Mouse (Mus musculus): ENCODE results near the gene Ccdc12.
"Not testable (repeated sequence)": the region's sequence is repeated elsewhere in the genome, so short reads cannot be mapped to it uniquely, and the experiment has no call there.

The Ccdc12 gene

DNA sequence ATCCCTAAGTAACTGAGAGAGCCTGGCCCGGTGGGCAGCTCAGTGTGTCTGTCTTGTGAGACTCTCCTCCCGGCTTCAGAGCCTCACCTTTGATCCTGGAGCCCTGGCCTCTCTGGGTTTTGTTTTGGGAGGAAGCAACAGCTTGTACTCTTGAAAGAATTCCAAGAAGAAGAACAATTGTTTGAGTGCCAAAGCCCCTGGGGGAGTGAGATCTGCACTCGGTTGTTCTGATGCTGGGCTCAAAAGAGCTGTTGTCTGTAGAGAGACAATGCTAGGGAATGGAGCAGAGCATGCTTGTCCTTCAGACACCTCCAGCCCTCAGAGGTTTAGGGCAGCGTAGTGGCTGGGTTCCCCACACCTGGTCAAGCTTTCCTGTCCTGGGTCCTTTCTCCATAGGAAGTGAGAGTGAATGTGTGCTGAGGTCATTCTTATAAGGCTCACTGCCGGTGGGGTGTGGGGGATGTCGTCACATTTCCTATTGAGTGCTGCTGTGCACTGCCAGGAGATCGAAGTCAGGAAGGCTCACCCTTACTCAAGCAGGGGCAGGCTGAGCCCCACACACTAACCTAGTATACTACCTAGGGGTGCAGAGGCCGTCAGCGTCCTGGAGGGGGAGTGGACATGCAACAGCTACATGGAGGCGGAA, 16.9 kb downstream of the Ccdc12 start:
- in situ Hi-C loops (cut with MboI): no loop called here

DNA sequence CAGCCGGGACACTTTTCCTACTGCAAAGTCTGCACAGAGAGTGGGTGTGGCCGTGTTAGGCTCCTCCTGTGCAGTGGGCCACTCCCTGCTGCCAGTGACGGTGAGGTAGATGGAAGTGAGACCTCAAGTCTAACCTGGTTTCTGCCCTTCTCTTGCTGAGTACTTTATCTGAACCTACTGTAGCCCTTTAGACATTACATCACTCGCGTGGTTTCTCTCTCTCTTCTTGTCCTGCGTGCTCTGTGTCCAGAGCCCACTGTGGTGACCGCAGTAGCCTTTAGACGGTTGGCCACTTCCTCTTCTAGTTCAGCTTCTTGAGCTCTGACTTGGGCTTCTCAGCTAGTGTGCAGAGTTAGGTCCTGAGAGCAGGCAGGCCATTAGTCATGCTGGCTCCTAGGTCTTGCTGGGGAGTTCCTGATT, 20.2 kb downstream of the Ccdc12 start:
- in situ Hi-C loops (cut with MboI): no loop called here

DNA sequence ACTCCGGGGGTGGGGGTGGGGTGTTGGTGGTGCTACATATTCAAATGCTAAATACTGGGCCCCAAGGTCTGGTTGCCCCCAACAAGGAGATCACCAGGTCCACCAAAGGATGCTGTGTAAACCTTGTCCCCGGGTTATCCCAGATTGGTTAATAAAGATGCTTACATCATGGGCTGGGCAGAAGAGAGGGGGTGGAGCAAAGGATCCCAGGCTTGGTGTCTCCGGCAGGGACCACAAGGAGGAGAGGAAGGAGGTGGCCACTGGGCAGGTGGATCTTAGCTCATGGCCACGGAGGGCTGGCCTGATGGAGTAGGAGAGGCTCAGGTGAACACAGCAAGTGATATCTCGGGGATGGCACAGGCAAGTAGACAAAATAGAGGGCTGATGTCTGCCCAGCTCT, 22.6 kb downstream of the Ccdc12 start:
- in situ Hi-C loops (cut with MboI): no loop called here

DNA sequence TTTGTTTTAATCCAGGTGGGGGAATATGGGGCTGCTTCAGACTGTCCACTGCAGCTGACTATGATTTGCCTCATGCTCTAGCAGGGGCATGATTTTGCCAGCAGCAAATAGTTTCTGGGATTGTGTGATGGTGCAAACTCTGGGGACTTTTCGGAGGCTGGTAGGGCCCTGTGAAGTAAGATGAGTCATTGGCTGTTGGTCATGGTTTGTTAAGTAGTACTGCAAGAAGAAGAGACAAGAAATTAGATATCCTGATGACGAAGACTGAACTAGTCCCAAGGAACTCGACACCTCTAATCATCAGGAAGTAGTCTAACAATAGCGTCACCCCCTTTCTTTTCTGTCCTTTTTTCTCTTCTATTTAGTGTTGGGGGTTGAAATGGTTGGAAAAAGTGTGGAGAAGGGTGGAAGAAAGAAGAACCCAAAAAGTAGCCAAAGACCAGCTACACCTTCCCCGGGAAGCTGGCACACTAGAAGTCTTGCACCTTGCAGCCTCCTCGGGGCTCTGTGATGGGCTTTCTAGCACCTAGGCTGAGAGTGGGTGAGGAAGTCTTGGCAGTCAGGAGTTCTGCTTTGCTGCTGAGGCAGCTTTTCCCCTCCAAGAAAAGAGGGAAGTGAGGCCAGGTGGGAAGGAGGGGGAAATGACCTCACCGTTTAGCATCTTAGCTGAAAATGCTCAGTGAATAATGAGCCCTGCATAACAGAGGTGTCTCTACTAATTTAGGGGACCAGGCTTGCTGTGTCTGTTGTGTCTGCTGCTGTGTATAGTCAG, 24.6 kb downstream of the Ccdc12 start:
- in situ Hi-C loops (cut with MboI): no loop called here

DNA sequence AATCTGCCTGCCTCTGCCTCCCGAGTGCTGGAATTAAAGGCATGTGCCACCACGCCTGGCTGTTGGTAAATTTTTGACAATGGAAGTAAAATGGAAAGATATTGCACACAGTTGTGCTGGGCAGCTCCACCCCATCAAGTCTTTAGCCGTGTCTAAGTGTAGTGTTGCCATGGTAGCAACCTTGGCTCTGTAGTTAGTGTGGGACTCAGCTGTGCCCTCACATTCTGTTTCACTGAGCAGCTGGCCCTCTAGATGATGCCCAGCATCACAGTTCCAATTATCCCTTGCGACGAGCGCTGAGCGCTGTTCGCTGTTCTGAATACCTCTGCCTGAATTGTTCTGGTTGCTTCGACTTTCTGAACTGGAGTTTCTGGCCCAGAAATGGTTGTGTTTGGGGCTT, 25.5 kb downstream of the Ccdc12 start:
- in situ Hi-C loops (cut with MboI): no loop called here

DNA sequence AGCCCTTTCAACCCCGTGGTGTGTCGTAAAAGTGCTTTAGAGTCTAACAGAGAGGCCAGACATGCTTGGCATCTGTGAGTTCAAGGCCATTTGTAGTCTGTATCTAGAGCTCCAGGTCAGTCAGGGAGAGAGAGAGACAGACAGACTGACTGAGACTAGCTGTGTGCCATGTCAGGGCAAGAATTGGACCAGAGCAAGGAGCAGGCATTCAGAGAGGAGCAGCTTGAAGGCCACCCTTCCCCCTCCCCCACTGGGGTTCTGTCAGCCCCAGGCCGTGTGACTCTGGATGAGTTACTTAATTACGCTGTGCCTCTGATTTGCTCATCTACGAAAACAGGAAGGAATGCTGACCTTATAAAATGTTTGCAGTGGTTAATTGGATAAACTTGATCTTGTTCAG, 26.0 kb downstream of the Ccdc12 start:
- in situ Hi-C loops (cut with MboI): no loop called here

DNA sequence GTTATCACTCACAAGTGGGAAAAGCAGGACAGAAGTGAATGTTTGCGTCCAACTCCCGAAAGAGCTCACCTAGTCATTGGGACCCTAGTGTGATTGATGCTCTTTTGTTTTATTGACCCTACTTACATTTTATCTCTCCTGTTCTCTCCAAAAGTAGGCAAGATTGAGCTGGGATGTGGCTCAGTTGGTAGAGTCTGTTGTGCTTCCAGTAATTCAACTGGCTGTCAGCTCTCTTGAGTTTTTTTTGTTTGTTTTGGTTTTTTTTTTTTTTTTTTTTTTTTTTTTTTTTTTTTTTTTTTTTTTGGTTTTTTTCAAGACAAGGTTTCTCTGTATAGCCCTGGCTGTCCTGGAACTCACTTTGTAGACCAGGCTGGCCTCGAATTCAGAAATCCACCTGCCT, 26.4 kb downstream of the Ccdc12 start:
- in situ Hi-C loops (cut with MboI): not testable (repeated sequence)

- in situ Hi-C loops (cut with MboI): no loop called here
Measured at GRCm38 (mm10) chr9:110683574-110684099, 27.3 kb downstream of the Ccdc12 start.

- in situ Hi-C loops (cut with MboI): no loop called here
Measured at GRCm38 (mm10) chr9:110684100-110684831, 28.0 kb downstream of the Ccdc12 start.

- in situ Hi-C loops (cut with MboI): no loop called here
Measured at GRCm38 (mm10) chr9:110685187-110685586, 28.9 kb downstream of the Ccdc12 start.

- in situ Hi-C loops (cut with MboI): no loop called here
Measured at GRCm38 (mm10) chr9:110685591-110685990, 29.3 kb downstream of the Ccdc12 start.

- in situ Hi-C loops (cut with MboI): no loop called here
Measured at GRCm38 (mm10) chr9:110686472-110686871, 30.2 kb downstream of the Ccdc12 start.

DNA sequence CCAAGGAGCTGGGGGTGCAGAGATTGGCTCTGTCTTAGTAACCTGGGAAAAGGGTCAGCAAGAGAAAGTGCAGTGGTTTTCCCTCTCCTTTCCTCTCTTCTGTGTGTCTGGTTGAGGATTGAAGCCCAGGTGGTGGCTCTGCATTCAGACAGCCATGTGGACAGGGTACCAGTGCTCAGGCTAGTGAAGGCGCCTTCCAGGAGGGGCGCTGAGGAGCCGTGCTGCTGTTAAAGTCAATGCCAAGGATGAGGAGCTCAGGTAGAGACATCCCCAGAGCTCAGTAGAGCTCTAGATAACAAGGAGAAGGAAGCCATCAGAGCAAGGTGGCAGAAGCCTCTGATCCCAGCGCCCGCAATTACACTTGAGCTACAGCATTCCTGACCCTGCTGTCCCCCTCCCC, 30.8 kb downstream of the Ccdc12 start:
- in situ Hi-C loops (cut with MboI): no loop called here

DNA sequence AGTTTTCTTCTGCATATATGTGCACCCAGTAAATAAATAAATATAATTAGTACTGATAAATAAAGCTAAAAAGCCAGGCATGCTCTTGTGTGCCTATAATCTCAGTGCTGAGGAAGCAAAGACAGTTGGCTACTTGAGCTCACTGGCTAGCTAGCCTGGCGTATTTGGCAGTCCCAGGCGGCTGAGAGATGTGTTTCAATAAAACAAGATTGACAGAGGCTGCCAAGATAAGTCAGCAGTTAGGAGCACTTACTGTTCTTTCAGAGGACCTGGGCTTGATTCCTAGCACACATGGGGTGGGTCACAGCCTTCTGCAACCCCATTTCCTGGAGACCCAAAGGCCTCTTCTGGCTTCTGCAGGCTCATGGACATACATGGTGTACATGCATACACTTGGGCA, 31.5 kb downstream of the Ccdc12 start:
- in situ Hi-C loops (cut with MboI): no loop called here

GRCm38 (mm10) chr9:110689261-110689779, 33.0 kb downstream of the Ccdc12 start:
- in situ Hi-C loops (cut with MboI): no loop called here

DNA sequence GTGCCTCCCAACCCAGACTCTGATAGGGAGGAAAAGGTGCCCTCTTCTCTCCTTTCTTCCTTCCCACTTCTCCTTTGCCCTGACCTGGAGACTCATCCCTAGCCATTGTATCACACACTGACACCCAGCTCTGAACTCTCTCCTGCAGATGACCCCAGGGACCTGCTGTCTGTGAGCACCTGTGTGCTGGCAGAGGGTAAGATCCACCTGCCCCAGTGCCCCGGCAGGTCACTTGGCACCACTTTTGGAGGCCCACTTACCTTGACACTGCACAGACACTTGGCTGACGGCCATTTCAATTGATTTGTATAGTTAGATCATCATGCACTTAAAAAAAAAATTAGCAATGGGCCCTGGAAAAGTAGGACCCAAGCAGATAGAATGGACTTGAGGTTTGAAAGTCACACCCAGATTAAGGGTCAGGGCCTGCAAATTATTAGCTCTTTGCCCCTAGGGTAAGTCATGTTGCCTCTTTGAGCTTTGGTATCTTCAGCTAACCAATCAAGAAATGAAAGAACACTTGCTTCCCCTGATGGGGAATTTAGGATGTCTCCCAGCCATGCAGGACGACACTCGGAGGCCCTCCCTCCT, 39.0 kb downstream of the Ccdc12 start:
- in situ Hi-C loops (cut with MboI): no loop called here

DNA sequence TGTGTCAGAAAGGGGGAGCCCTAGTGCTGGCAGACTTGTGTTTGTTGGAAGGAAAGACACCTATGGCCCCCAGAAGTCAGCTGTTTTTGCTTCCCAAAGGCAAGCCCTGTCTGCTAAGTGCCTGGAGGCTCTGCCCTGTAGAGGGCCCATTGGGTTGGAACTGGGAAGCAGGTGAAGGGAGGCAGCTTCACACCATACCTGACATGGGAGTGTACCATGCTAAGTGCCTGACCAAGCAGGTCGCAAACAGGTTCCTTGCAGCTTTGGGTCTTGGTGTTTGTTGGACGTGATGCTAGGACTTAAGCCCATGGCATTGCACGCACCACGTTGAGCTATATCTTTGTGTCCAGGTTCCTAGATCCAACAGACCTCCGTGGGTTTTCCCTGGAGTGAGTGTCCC, 40.1 kb downstream of the Ccdc12 start:
- in situ Hi-C loops (cut with MboI): no loop called here

DNA sequence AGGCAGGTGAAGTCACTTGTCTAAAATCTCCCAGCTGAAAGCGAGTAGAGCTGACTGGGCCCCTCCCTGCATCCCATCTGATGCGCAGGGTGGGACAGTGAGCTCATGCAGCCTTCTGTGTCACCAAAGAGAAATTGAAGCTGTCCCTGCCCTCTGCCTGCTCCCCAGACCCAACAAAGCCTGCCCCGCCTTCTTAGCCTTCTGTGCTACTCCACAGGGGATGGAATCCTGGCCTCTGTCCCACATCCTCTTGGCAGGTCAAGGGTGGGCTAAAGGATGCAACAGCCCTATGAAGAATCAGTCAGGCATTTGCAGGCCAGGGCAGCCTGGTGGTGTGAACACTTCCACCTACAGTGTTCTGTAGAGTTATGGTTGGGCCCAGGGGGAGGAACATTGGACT, 41.2 kb downstream of the Ccdc12 start:
- in situ Hi-C loops (cut with MboI): no loop called here

DNA sequence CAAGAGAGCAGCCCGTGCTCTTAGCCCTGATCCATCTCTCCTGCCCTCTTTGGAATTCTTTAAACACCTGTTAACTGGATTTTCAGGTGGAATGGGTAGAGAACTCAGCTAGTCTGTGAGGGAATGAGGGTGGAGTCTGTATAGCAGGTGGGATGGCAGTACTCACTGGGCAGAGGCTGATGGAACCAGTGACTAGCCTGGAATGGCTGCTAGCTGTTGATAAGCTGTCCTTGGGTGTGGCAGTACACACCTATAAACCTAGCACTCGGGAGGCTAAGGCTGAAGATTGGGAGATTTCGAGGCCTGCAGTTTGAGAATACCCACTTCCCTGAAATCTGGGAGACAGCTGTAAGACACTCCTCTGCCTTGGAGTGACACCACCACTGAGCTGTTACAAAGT, 43.3 kb downstream of the Ccdc12 start:
- in situ Hi-C loops (cut with MboI): no loop called here

DNA sequence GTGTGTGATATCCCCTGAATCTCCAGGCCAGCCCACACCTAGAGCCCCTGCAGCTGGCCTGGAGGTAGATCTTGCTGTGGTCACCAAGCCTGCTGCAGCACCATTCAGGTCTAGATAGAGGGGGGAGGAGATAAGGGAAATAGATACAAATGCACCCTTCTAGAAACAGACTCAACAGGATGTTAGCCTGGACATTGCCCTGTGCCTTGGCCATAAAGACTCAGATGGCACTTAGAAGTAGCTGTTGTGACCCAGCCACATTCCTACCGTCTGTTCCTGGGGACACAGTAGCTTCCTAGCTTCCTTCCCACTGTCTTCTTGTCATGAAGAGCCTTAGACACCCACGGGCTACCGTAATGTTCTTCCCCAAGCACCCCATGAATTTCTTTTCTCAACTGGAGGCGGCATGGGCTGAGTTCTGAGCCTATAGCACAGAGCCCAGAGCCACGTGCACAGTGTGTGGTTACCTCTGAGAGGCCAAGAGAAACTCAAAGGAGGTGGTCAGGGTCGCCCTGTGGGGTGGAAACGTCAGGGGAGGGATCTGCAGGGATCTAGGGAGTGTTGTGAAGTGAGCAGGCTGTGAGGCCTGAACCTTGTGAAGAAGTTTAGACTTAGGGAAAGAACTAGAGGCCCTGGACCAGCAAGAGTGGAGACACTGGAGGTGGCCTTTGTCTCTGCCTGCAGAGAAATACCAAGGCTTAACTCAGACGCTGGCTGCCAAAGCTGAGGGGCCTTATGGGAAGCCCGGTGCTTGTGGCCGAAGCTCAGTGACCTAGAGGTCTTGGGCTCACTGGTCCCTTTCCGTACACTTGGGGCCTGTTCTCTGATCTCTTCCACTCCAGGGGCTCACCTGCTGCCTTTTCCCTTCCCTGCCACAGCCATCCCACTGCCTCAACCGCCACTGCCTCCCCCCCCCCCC, 45.1 kb downstream of the Ccdc12 start:
- in situ Hi-C loops (cut with MboI): no loop called here

DNA sequence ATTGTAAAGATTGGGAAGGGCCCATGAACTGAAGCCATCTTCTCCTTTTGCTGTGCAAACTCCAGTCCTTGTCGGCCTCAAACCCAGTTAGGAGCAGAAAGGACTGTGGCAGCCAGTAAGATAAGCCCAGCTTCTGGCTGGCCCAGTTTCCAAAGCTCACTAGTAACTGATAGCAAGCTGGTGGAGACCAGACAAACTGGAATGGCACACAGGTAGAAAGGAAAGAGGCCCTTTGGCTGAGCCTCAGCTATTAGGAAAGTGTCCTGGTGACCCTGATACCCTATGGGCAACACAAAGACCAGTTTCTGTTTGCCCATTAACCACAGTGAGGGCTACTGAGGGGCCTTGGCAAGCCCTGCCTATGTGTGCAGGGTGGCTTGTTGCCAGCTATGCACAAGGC, 46.5 kb downstream of the Ccdc12 start:
- in situ Hi-C loops (cut with MboI): no loop called here
